Mouse (Mus musculus): ENCODE measurements around the gene Cyth3.

GRCm38 (mm10) chr5:143583081-143583480 lies 39.2 kb upstream of the Cyth3 start:
- TF ChIP-seq CTCF (IDR thresholded peaks at IDR 0.05; ENCODE audit: low read depth, low read length) (no peak), POLR2A (IDR thresholded peaks at IDR 0.05; ENCODE audit: borderline replicate concordance, low read depth, low read length) (no peak)
